Mouse (Mus musculus) CH12.LX (cell line): ENCODE results near the gene Sec11a. TPM values are rescaled to one million over a fixed set of nuclear protein-coding genes. Genes with fewer than 3 reads are reported as not detected.
"Not testable (repeated sequence)": the region's sequence is repeated elsewhere in the genome, so short reads cannot be mapped to it uniquely, and the experiment has no call there.

Experiments
- DNase-seq: peaks from one replicate; pipeline ENCODE4 v3.0.0-alpha.2; 2013; ENCODE audit errors: extremely low read depth
- H3K27ac ChIP-seq: 2 replicates; pipeline ENCODE4 v1.5.1; 2012; ENCODE audit warnings: low read depth, mild to moderate bottlenecking, control low read depth, moderate library complexity; ENCODE audit not compliant: insufficient read depth
- H3K27me3 ChIP-seq: replicated peaks from 2 replicates; pipeline ENCODE3; 2012; ENCODE audit warnings: inconsistent platforms
- H3K36me3 ChIP-seq, 2 experiments: replicated peaks in 1 of 2; 2 replicates each; pipeline versions ENCODE3 to v1.6.1; 2012; ENCODE audit warnings: inconsistent platforms in 1 of 2, low read length in 1 of 2, mild to moderate bottlenecking in 1 of 2, mixed read lengths in 1 of 2, moderate library complexity in 1 of 2; ENCODE audit not compliant: control insufficient read depth in 1 of 2, insufficient read depth in 1 of 2
- H3K4me1 ChIP-seq, 2 experiments: 2 replicates each; pipeline ENCODE4 v1.6.1; 2012; ENCODE audit warnings: inconsistent platforms in 1 of 2, moderate library complexity in 1 of 2; ENCODE audit not compliant: insufficient read depth in 2 of 2, control insufficient read depth in 1 of 2
- H3K4me2 ChIP-seq: 2 replicates; pipeline ENCODE4 v1.6.1; 2012; ENCODE audit warnings: low read depth, mild to moderate bottlenecking, control low read depth; ENCODE audit not compliant: poor library complexity, insufficient read depth, severe bottlenecking
- H3K4me3 ChIP-seq, 3 experiments: fragments of 150-350 bp in 1 of 3; sonication (generic) in 1 of 3; replicated peaks in 1 of 3; 2 replicates each; pipeline versions ENCODE3 to v1.5.1; 2011 to 2012; ENCODE audit warnings: low read depth in 2 of 3, low read length in 2 of 3, mild to moderate bottlenecking in 2 of 3, moderate library complexity in 2 of 3, control low read depth in 1 of 3, improper control_type of control experiment in 1 of 3, inconsistent platforms in 1 of 3, mixed read lengths in 1 of 3; ENCODE audit not compliant: poor library complexity in 1 of 3
- H3K79me2 ChIP-seq: replicated peaks from 2 replicates; pipeline ENCODE4 v1.6.1; 2012; ENCODE audit warnings: mild to moderate bottlenecking, moderate library complexity; ENCODE audit not compliant: control insufficient read depth, poor library complexity, insufficient read depth, severe bottlenecking; ENCODE audit errors: extremely low read depth
- H3K9ac ChIP-seq: 2 replicates; pipeline ENCODE4 v1.6.1; 2012; ENCODE audit warnings: low read depth, mild to moderate bottlenecking, control low read depth, moderate library complexity; ENCODE audit not compliant: insufficient read depth
- H3K9me3 ChIP-seq: replicated peaks from 2 replicates; pipeline ENCODE3; 2012; ENCODE audit warnings: low read length, inconsistent platforms, mixed read lengths
- CHD2 ChIP-seq: IDR thresholded peaks from 2 replicates; pipeline ENCODE4 v1.6.1; 2011; ENCODE audit warnings: low read length, improper control_type of control experiment
- EP300 ChIP-seq: IDR thresholded peaks from 2 replicates; pipeline ENCODE4 v1.6.1; 2011; ENCODE audit warnings: low read length, improper control_type of control experiment
- ETS1 ChIP-seq: conservative IDR thresholded peaks from 2 replicates; pipeline ENCODE4 v1.6.1; 2012; ENCODE audit warnings: low read depth, mild to moderate bottlenecking, inconsistent platforms, low read length, improper control_type of control experiment, moderate library complexity
- GABPA ChIP-seq: IDR thresholded peaks from 2 replicates; pipeline ENCODE4 v1.6.1; 2012; ENCODE audit warnings: low read depth, low read length, improper control_type of control experiment, inconsistent platforms; ENCODE audit not compliant: insufficient replicate concordance
- IRF4 ChIP-seq: IDR thresholded peaks from 2 replicates; pipeline ENCODE4 v1.6.1; 2014; ENCODE audit warnings: low read depth, mild to moderate bottlenecking, inconsistent platforms, low read length, improper control_type of control experiment
- MAX ChIP-seq: IDR thresholded peaks from 2 replicates; pipeline ENCODE4 v1.6.1; 2011; ENCODE audit warnings: low read length, improper control_type of control experiment
- MAZ ChIP-seq: IDR thresholded peaks from 2 replicates; pipeline ENCODE4 v1.6.1; 2012; ENCODE audit warnings: low read depth, mild to moderate bottlenecking, inconsistent platforms, low read length, improper control_type of control experiment, moderate library complexity
- MYC ChIP-seq: IDR thresholded peaks from 2 replicates; pipeline ENCODE4 v1.6.1; 2011; ENCODE audit warnings: low read depth, mild to moderate bottlenecking, improper control_type of control experiment, low read length
- NRF1 ChIP-seq: IDR thresholded peaks from 2 replicates; pipeline ENCODE4 v1.6.1; 2014; ENCODE audit warnings: low read depth, mild to moderate bottlenecking, inconsistent platforms, low read length, improper control_type of control experiment, moderate library complexity
- POLR2A ChIP-seq: IDR thresholded peaks from 2 replicates; pipeline ENCODE4 v1.6.1; 2011; ENCODE audit warnings: low read depth, mild to moderate bottlenecking, improper control_type of control experiment, low read length
- POLR2AphosphoS2 ChIP-seq: IDR thresholded peaks from 2 replicates; pipeline ENCODE4 v1.6.1; 2011; ENCODE audit warnings: low read depth, low read length, improper control_type of control experiment
- RAD21 ChIP-seq: IDR thresholded peaks from 2 replicates; pipeline ENCODE4 v1.6.1; 2011; ENCODE audit warnings: low read depth, mild to moderate bottlenecking, low read length, improper control_type of control experiment, moderate library complexity
- SMC3 ChIP-seq: IDR thresholded peaks from 2 replicates; pipeline ENCODE4 v1.6.1; 2011; ENCODE audit warnings: low read depth, low read length, improper control_type of control experiment
- TCF12 ChIP-seq: IDR thresholded peaks from 2 replicates; pipeline ENCODE4 v1.6.1; 2014; ENCODE audit warnings: low read depth, mild to moderate bottlenecking, inconsistent platforms, low read length, improper control_type of control experiment
- ZNF384 ChIP-seq: IDR thresholded peaks from 2 replicates; pipeline ENCODE4 v1.6.1; 2012; ENCODE audit warnings: low read depth, low read length, improper control_type of control experiment, inconsistent platforms
- dilution Hi-C: fragments of 300-500 bp; cut with MboI; formaldehyde crosslinking; loops from 2 replicates; pipeline ENCODE4 v1.14.3; 2020; ENCODE audit warnings: low sequenced_read_pairs; ENCODE audit not compliant: extremely low pct_unique_long_range_greater_than_20kb, extremely low pct_ligation_motif_present
- in situ Hi-C: fragments of 300-500 bp; cut with MboI; formaldehyde crosslinking; loops from 3 replicates; pipeline ENCODE4 v1.14.3; 2019; ENCODE audit warnings: low sequenced_read_pairs, low pct_ligation_motif_present, low pct_unique_long_range_greater_than_20kb, mixed read lengths
- polyA plus RNA-seq: library from polyadenylated mRNA; unstranded; fragments of >175 nt; gene quantifications from 2 replicates; pipeline ENCODE4 v1.2.1, GENCODE M21; 2012; ENCODE audit warnings: low read depth; ENCODE audit not compliant: insufficient read length
- total RNA-seq, 2 experiments: library from RNA; depleted of rRNA; stranded (reverse); fragments of 300-350 nt in 1 of 2; fragments of >200 nt in 1 of 2; gene quantifications; 2 replicates each; pipeline ENCODE4 v1.2.3; 2012 to 2014

Sec11a gene
- total and polyA plus RNA-seq, 3 experiments = 93.5 to 141 (median 126) TPM

DNA sequence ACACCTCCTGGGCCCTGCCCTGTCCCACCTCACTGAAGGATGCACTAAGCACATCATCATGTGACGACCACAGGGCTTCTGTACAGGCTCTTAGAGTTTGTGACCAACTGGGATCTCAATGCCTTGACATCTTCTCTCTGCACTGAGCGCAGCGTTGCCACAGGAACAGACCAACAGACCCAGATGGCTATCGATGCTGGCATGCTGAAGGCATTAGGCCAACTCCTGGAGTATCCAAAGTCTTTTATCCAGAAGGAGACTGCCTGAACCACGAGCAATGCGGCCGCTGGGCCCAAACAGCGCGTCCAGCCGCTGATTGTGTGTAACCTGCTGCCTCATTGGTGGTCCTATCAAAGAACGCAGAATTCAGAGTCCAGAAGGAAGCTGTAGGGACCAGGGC is 33.0 kb upstream of the Sec11a start:
- H3K27me3 ChIP-seq = no peaks in the 10 kb centered on the region
- no peaks in the 10 kb centered on the region for H3K36me3 ChIP-seq
- H3K4me3 ChIP-seq = no peak overlapping the region
- peaks cover 0 to 4% of the 10 kb centered on the region in 2 experiments; a peak in 2 of 4 replicates for H3K4me1 ChIP-seq
- H3K9ac ChIP-seq = no peak overlapping the region
- no peak for TF ChIP-seq EP300
- no peak for TF ChIP-seq POLR2AphosphoS2
- no peak for TF ChIP-seq NRF1
- TF ChIP-seq TCF12 = no peak
- no peak for TF ChIP-seq MYC
- no peak for TF ChIP-seq POLR2A
- no peak for TF ChIP-seq ZNF384
- no peak for TF ChIP-seq GABPA
- no peak for TF ChIP-seq RAD21
- no peak for TF ChIP-seq ETS1
- TF ChIP-seq IRF4 = no peak
- TF ChIP-seq MAX = no peak
- TF ChIP-seq CHD2 = no peak
- TF ChIP-seq MAZ = no peak
- no peak for TF ChIP-seq SMC3
- peaks cover 3% of the 10 kb centered on the region for H3K9me3 ChIP-seq
- in situ Hi-C loops = no loop called here
- dilution Hi-C loops = no loop called here
- no peaks in the 10 kb centered on the region for H3K79me2 ChIP-seq
- DNase-seq = no peak
- no peak overlapping the region; the same call in 1 of the 2 replicates for H3K4me2 ChIP-seq
- no peak overlapping the region for H3K27ac ChIP-seq

DNA sequence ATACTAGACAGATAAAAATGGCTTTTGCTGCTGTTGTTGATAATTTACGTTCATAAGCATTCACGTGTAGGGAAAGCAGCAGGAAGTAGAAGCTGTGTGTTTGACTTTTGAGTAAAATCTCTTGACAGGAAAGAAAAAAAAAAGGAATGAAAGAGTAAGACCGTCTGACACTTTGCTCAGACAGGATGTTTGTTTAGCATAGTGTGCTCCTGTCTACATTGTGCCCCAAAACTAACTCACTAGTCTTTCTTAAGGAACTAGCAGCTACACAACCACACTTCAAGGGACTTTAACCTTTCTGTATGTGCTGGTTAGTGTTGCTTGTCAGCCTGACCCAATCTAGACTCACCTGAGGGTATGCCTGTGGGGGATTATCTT is 26.0 kb upstream of the Sec11a start:
- DNase-seq, dilution Hi-C loops: not testable (repeated sequence)

DNA sequence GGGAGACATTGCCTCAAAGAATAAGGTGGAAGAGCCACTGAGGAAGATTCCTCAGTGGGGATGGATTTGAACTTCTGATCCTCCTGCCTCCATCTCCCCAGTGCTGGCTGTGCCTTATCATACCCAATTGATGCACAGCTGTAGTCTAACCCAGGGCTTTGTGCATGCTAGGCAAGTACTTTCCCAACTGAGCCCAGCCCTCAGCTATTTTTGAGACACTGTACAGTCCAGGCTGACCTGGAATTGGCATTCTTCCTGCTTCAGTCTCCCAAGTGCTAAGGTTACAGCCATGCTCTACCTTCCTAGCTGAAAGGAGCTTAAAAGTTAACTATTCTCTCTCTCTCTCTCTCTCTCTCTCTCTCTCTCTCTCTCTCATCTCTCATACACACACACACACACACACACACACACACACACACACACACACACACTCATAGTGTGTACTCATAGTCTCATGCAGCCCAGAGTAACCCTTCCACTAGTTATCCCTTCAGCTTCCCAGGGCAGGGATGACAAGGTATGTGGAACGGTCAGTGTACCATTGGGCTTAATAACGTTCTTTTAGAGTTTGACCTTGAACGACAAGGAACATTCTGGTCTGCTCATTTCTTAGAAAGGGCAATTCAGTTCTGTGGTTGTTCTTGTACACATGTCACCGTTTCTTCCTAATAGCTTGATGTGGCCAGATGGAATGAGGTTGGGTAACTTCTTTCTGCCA is 25.5 kb upstream of the Sec11a start:
- dilution Hi-C loops = not testable (repeated sequence)

More for the DNA sequence above, 26.0 kb upstream of the Sec11a start:
- H3K4me2 ChIP-seq, H3K4me3 ChIP-seq, H3K4me1 ChIP-seq, H3K36me3 ChIP-seq, H3K79me2 ChIP-seq, H3K9me3 ChIP-seq, H3K27ac ChIP-seq, H3K27me3 ChIP-seq, H3K9ac ChIP-seq, in situ Hi-C loops: not testable (repeated sequence)

More for the DNA sequence above, 25.5 kb upstream of the Sec11a start:
- H3K79me2 ChIP-seq, H3K27ac ChIP-seq, H3K9me3 ChIP-seq, H3K4me2 ChIP-seq, H3K9ac ChIP-seq, H3K4me3 ChIP-seq, H3K4me1 ChIP-seq, H3K27me3 ChIP-seq, DNase-seq, in situ Hi-C loops, H3K36me3 ChIP-seq: not testable (repeated sequence)
